Mouse (Mus musculus): ENCODE measurements at regions not wholly inside any gene's neighbourhood (a gene's known extent, or its start where the extent isn't known, plus 50 kb on each side); places are given as distances from the start of the nearest gene placed in this dataset.

- TF ChIP-seq CTCF (IDR thresholded peaks at IDR 0.05; ENCODE audit: low read depth) (no peak), EP300 (IDR thresholded peaks at IDR 0.05; ENCODE audit: low read depth) (no peak)
Observed at GRCm38 (mm10) chr2:19759577-19759976, 102.0 kb downstream of the Otud1 start.

Measured in heart, postnatal 0 days (tissue).